Mouse (Mus musculus): Measurements from ENCODE around the gene Lrrc72. TPM values are rescaled to one million over a fixed set of nuclear protein-coding genes. Genes with fewer than 3 reads are reported as not detected.

The Lrrc72 gene
- not detected in 2 replicates for total RNA-seq (2014; rRNA removed)
- polyA plus RNA-seq (2012; rRNA removed): not detected in 2 replicates

DNA sequence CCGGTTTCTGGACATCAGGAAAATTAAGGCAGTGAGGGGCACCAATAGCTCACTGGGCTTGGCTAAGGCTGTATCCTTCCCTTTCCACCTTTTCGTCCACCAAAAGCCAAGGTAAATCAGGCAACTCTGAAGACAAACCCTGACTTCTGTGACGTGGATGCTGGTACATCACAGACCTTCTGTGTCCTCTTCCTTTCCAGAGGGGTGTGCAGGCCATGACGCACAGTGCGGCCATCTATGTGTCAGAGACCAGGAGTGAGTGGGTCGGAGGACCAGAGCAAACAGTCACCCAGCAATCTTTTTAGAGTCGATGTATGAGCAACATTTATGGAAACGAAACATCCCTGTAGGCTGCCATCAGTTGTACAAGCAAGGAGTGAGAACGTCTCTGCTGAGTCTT is at the start of gene Lrrc72:
Gene Lrrc72 (minus strand): TSS at position 101 of the 400 bp plus-strand sequence.
- no peak within 1 kb of the TSS for H3K9ac ChIP-seq (ENCODE audit: low read depth, low read length)
- no peaks in the 10 kb centered on the region for H3K4me1 ChIP-seq (ENCODE audit: control insufficient read depth, insufficient read depth, low read length)
- H3K27me3 ChIP-seq (ENCODE audit: control insufficient read depth, insufficient read depth, low read length): no peaks in the 10 kb centered on the region
- H3K4me3 ChIP-seq (ENCODE audit: insufficient read depth, low read depth, low read length): no peak within 1 kb of the TSS
- H3K36me3 ChIP-seq (ENCODE audit: control insufficient read depth, insufficient read depth, low read length): no peaks in the 10 kb centered on the region
- no peak for DNase-seq (ENCODE audit: extremely low read depth, low read depth, low spot score)
- 90% methylated on average over 9 of the region's 9 CpGs for WGBS
- no peaks in the 10 kb centered on the region for H3K79me2 ChIP-seq (ENCODE audit: control insufficient read depth, insufficient read depth, low read length)
- TF ChIP-seq POLR2A (IDR thresholded peaks at IDR 0.05; ENCODE audit: extremely low read depth, insufficient read depth, low read length) (no peak), CTCF (IDR thresholded peaks at IDR 0.05; ENCODE audit: low read depth, low read length) (no peak)
- H3K27ac ChIP-seq (replicated peaks; ENCODE audit: insufficient read depth, low read depth, low read length): no peak within 1 kb of the TSS

DNA sequence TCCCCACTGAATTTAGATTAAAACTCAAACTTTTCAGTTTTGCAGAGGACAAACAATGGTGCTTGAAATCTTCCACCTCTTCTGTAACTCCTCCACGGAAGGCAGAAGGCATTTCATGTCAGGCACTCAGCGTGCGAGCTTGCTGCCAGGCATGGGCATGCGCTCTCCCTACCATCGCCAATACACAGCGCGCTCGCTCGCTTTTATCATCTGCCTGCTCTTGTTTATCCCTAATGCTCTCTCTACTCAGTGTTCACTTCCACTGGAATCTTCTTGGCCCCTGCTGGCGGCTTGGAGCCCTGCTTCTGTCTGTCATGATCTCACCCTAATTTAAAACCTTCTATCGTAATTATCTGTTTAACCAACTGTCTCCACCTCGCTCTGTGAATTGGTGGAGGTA is 49.1 kb upstream of the Lrrc72 start:
- Histone ChIP-seq H3K27ac (replicated peaks; ENCODE audit: insufficient read depth, low read depth, low read length) (no peak overlapping the region), H3K9ac (ENCODE audit: low read depth, low read length) (no peak overlapping the region), H3K36me3 (ENCODE audit: control insufficient read depth, insufficient read depth, low read length) (no peaks in the 10 kb centered on the region), H3K79me2 (ENCODE audit: control insufficient read depth, insufficient read depth, low read length) (no peaks in the 10 kb centered on the region), H3K27me3 (ENCODE audit: control insufficient read depth, insufficient read depth, low read length) (no peaks in the 10 kb centered on the region), H3K4me3 (ENCODE audit: insufficient read depth, low read depth, low read length) (no peak overlapping the region), H3K4me1 (ENCODE audit: control insufficient read depth, insufficient read depth, low read length) (no peaks in the 10 kb centered on the region)
- TF ChIP-seq CTCF (IDR thresholded peaks at IDR 0.05; ENCODE audit: low read depth, low read length) (no peak), POLR2A (IDR thresholded peaks at IDR 0.05; ENCODE audit: extremely low read depth, insufficient read depth, low read length) (no peak)
- whole genome bisulfite sequencing: 84% methylated on average over 12 of the region's 12 CpGs
- no peak for DNase-seq (ENCODE audit: extremely low read depth, low read depth, low spot score)

DNA sequence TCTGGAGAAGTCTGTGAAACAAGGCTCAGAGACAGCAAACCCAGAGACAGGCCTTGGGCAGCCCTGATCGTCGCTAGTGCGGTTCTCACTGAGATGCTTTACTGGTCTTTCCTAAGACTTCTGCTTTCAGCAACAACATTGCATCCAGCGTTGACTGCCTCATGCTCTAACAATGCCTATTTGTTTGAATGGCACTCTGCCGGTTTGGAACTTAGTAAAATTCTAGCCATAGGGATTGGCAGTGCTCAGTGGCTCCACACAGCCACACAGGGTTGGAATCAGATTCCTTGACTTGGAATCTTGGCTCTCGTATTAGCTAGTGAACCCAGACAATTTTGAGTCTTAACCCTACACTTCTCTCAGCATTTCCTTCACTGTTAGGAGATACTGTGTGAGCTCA is 38.1 kb upstream of the Lrrc72 start:
- Histone ChIP-seq H3K27ac (replicated peaks; ENCODE audit: insufficient read depth, low read depth, low read length) (no peak overlapping the region), H3K4me1 (ENCODE audit: control insufficient read depth, insufficient read depth, low read length) (no peaks in the 10 kb centered on the region), H3K4me3 (ENCODE audit: insufficient read depth, low read depth, low read length) (no peak overlapping the region), H3K36me3 (ENCODE audit: control insufficient read depth, insufficient read depth, low read length) (no peaks in the 10 kb centered on the region), H3K27me3 (ENCODE audit: control insufficient read depth, insufficient read depth, low read length) (no peaks in the 10 kb centered on the region; the same call in 1 of the 2 replicates), H3K9ac (ENCODE audit: low read depth, low read length) (no peak overlapping the region), H3K79me2 (ENCODE audit: control insufficient read depth, insufficient read depth, low read length) (no peaks in the 10 kb centered on the region)
- 83% methylated on average over 6 of the region's 6 CpGs for WGBS
- TF ChIP-seq CTCF (IDR thresholded peaks at IDR 0.05; ENCODE audit: low read depth, low read length) (no peak), POLR2A (IDR thresholded peaks at IDR 0.05; ENCODE audit: extremely low read depth, insufficient read depth, low read length) (no peak)
- DNase-seq (ENCODE audit: extremely low read depth, low read depth, low spot score): no peak

DNA sequence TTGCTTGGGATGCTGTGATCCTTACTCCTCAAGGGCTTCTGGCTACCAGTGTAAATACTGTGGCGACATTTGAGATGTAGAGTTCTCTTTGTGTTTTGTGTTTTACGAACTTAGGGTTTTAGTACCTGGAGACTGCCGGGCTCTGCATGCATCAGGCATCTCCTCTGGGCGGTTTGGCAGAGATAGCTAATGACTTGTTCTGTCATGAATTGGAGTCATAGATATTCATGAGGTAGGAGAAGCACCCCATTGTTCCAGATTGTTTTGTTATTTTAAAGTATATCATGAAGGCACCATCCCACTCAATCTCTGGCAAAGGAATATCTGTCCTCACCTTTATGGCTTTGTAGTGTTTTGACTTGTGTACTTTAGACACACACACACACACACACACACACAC is 37.3 kb upstream of the Lrrc72 start:
- Histone ChIP-seq H3K4me1 (ENCODE audit: control insufficient read depth, insufficient read depth, low read length) (no peaks in the 10 kb centered on the region), H3K79me2 (ENCODE audit: control insufficient read depth, insufficient read depth, low read length) (no peaks in the 10 kb centered on the region), H3K27ac (replicated peaks; ENCODE audit: insufficient read depth, low read depth, low read length) (no peak overlapping the region), H3K4me3 (ENCODE audit: insufficient read depth, low read depth, low read length) (no peak overlapping the region), H3K9ac (ENCODE audit: low read depth, low read length) (no peak overlapping the region), H3K27me3 (ENCODE audit: control insufficient read depth, insufficient read depth, low read length) (no peaks in the 10 kb centered on the region; the same call in 1 of the 2 replicates), H3K36me3 (ENCODE audit: control insufficient read depth, insufficient read depth, low read length) (no peaks in the 10 kb centered on the region)
- TF ChIP-seq CTCF (IDR thresholded peaks at IDR 0.05; ENCODE audit: low read depth, low read length): no peak
- no peak for TF ChIP-seq POLR2A (IDR thresholded peaks at IDR 0.05; ENCODE audit: extremely low read depth, insufficient read depth, low read length)
- 74% methylated on average over 4 of the region's 4 CpGs for WGBS
- no peak for DNase-seq (ENCODE audit: extremely low read depth, low read depth, low spot score)

DNA sequence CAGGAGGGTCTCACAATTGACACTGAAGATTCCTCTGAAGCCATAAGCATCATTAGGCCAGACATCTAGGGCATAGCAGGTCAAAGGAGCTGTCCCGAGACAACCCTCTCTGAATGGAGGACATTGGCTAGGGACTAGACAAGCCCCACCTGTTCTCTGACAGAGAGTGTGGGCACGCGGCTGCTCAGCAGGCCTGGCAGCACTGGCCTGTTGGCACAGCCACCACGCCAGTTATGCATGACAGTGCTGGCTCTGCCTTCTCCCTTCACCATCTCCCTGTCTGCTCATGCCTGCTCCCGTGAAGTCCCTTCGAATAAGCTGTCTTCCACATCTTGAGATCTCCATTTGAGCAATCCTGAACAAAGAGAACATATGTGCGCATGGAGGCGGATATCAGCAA is 36.4 kb upstream of the Lrrc72 start:
- Histone ChIP-seq H3K36me3 (ENCODE audit: control insufficient read depth, insufficient read depth, low read length) (no peaks in the 10 kb centered on the region), H3K9ac (ENCODE audit: low read depth, low read length) (no peak overlapping the region), H3K27me3 (ENCODE audit: control insufficient read depth, insufficient read depth, low read length) (no peaks in the 10 kb centered on the region; the same call in 1 of the 2 replicates), H3K27ac (replicated peaks; ENCODE audit: insufficient read depth, low read depth, low read length) (no peak overlapping the region), H3K79me2 (ENCODE audit: control insufficient read depth, insufficient read depth, low read length) (no peaks in the 10 kb centered on the region), H3K4me3 (ENCODE audit: insufficient read depth, low read depth, low read length) (no peak overlapping the region), H3K4me1 (ENCODE audit: control insufficient read depth, insufficient read depth, low read length) (no peaks in the 10 kb centered on the region)
- TF ChIP-seq POLR2A (IDR thresholded peaks at IDR 0.05; ENCODE audit: extremely low read depth, insufficient read depth, low read length) (no peak), CTCF (IDR thresholded peaks at IDR 0.05; ENCODE audit: low read depth, low read length) (no peak)
- 90% methylated on average over 8 of the region's 8 CpGs for WGBS
- DNase-seq (ENCODE audit: extremely low read depth, low read depth, low spot score): no peak

DNA sequence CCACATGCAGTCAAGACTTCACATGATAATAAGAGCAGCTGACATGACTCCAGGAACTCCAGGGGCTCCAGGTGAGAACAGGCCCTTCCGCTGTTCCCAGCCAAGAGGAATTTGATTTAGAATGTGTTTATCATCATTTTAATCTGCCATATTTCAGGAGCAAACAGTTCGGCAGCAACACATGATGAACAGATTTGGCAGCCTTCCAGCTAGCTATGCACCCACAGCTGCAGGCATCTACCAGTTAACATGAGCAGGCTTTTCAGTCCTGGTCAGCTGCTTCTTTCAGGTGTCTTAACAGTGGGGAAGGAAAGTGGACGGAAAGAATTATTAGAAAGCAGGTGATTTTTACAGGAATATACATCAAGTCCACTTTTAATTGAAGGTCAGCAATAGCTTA is 21.6 kb upstream of the Lrrc72 start:
- Histone ChIP-seq H3K4me3 (ENCODE audit: insufficient read depth, low read depth, low read length) (no peak overlapping the region), H3K27ac (replicated peaks; ENCODE audit: insufficient read depth, low read depth, low read length) (no peak overlapping the region), H3K4me1 (ENCODE audit: control insufficient read depth, insufficient read depth, low read length) (no peaks in the 10 kb centered on the region), H3K27me3 (ENCODE audit: control insufficient read depth, insufficient read depth, low read length) (no peaks in the 10 kb centered on the region), H3K36me3 (ENCODE audit: control insufficient read depth, insufficient read depth, low read length) (no peaks in the 10 kb centered on the region), H3K9ac (ENCODE audit: low read depth, low read length) (no peak overlapping the region), H3K79me2 (ENCODE audit: control insufficient read depth, insufficient read depth, low read length) (no peaks in the 10 kb centered on the region)
- TF ChIP-seq POLR2A (IDR thresholded peaks at IDR 0.05; ENCODE audit: extremely low read depth, insufficient read depth, low read length) (no peak), CTCF (IDR thresholded peaks at IDR 0.05; ENCODE audit: low read depth, low read length) (no peak)
- DNase-seq (ENCODE audit: extremely low read depth, low read depth, low spot score): no peak
- WGBS: 84% methylated on average over 3 of the region's 3 CpGs

Measured in liver, adult 2 months (tissue).